Mouse (Mus musculus) kidney, adult 2 months (tissue): ENCODE data around the gene Krt78. TPM values are rescaled to one million over a fixed set of nuclear protein-coding genes. Genes with fewer than 3 reads are reported as not detected.

Source experiments
- DNase-seq: peaks from one replicate; pipeline ENCODE4 v3.0.0; 2021
- H3K27ac ChIP-seq: fragments of 200-500 bp; 2 replicates; pipeline ENCODE4 v1.5.1; 2012; ENCODE audit warnings: low read depth, low read length, control low read depth, inconsistent platforms; ENCODE audit not compliant: insufficient read depth
- H3K27me3 ChIP-seq: fragments of 200-500 bp; replicated peaks from 2 replicates; pipeline ENCODE4 v1.6.1; 2012; ENCODE audit warnings: mild to moderate bottlenecking, moderate library complexity, low read length, inconsistent platforms; ENCODE audit not compliant: control insufficient read depth, insufficient read depth
- H3K36me3 ChIP-seq: fragments of 200-500 bp; 2 replicates; pipeline ENCODE4 v1.6.1; 2012; ENCODE audit warnings: mild to moderate bottlenecking, moderate library complexity, low read length, inconsistent platforms; ENCODE audit not compliant: control insufficient read depth, insufficient read depth
- H3K4me1 ChIP-seq: fragments of 200-500 bp; 2 replicates; pipeline ENCODE4 v1.6.1; 2011; ENCODE audit warnings: low read length; ENCODE audit not compliant: control insufficient read depth, insufficient read depth
- H3K4me3 ChIP-seq: fragments of 200-500 bp; 2 replicates; pipeline ENCODE4 v1.5.1; 2011; ENCODE audit warnings: mild to moderate bottlenecking, low read depth, low read length, control low read depth; ENCODE audit not compliant: insufficient read depth
- CTCF ChIP-seq: fragments of 200-500 bp; conservative IDR thresholded peaks from 2 replicates; pipeline ENCODE4 v1.5.1; 2011; ENCODE audit warnings: low read depth, mild to moderate bottlenecking, control low read depth, low read length, moderate library complexity, mixed read lengths; ENCODE audit not compliant: insufficient read depth, insufficient read length
- POLR2A ChIP-seq: fragments of 200-500 bp; IDR thresholded peaks from one replicate; pipeline ENCODE4 v1.6.1; 2011; ENCODE audit warnings: low read depth, low read length, control low read depth
- WGBS: fragments of 180-500 bp; shearing (Covaris S2); methylation state at CpG from one replicate; pipeline ENCODE4 v1.1.7; 2018; 5-methylcytosine and 5-hydroxymethylcytosine counted together
- polyA plus RNA-seq: library from polyadenylated mRNA; depleted of rRNA; stranded (reverse); fragments of >200 nt; gene quantifications from 2 replicates; pipeline ENCODE4 v1.2.3, GENCODE M21; 2012

Krt78 gene
- polyA plus RNA-seq, 1 experiment, result 0.02 TPM

DNA sequence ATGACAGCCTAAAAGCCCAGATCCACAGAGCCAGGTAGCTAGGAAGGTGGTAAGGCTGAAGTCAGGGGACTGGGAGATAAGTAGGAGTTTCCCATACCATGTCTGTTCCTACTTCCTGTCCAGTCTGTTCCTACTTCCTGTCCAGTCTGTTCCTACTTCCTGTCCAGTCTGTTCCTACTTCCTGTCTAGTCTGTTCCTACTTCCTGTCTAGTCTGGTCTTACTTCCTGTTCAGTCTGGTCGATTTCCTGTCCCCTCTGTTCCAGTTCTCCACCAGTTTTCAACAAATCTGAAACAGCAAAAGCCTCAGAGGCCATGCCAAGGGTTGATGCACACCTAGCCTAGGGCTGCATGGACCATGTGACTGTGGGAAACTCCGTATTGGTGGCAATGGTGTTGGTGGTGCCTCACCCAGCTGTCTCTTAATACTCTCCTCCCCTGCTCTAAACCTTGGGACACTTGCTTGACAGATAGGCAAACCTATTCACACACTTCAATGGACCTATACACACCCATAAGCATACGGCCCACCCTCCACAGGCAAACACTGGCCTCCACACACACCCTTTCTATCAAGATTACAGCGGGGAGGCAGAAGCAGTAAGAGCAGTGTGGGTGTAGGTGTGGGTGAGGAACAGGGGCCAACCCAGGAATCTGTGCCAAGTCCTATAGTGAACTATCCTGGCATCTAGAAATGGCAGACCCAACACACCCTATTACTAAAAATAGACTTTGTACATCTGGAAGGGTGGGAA, 41.6 kb upstream of the Krt78 start:
- TF ChIP-seq POLR2A, result no peak
- DNase-seq, result no peak
- Histone ChIP-seq H3K27me3 (no peaks in the 10 kb centered on the region), H3K36me3 (no peaks in the 10 kb centered on the region), H3K4me1 (no peaks in the 10 kb centered on the region), H3K27ac (no peak overlapping the region), H3K4me3 (no peak overlapping the region)
- 88% methylated on average over 4 of the region's 4 CpGs for WGBS

DNA sequence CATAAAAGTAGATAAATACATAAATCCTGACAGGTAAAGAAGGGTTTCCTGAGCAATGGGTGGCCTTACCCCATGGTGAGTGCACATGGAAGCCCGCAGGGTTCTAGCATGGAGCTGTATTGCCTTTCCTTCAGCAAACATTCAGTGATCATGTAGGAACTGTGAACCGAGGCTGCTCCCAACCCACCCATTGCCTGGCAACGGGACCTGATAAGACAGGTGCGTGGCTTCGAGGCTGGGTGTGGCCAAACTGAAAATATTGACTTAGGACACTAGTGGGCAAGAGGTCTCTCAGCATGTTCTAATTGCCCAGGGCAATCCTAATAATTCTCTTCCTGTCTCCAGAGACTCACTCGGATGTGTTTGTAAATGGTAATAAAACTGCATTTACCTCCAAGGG, 40.3 kb upstream of the Krt78 start:
- no peak overlapping the region for H3K27ac ChIP-seq
- 91% methylated on average over 6 of the region's 6 CpGs for WGBS
- H3K27me3 ChIP-seq, result no peaks in the 10 kb centered on the region
- H3K4me1 ChIP-seq, result no peaks in the 10 kb centered on the region
- H3K36me3 ChIP-seq, result no peaks in the 10 kb centered on the region
- TF ChIP-seq CTCF, result no peak
- TF ChIP-seq POLR2A, result no peak
- no peak for DNase-seq
- H3K4me3 ChIP-seq, result no peak overlapping the region

DNA sequence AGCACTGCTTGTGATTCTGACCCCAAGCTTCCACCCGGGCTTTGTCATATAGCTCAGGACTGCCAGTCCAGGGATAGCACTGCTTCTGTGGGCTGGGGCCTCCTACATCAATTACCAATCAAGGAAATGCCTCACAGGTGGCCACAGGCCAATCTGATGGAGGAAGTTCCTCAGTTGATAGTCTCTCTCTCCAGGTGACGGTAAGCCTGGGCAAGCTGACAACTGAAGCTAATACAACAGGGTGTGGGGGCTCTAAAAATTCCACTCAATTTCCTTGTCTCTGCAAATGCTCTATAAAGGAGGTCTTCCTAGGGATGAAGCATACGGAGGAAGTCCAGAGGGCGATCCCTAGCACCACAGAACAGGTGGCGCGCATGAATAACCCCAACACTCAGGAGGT, 36.9 kb upstream of the Krt78 start:
- Histone ChIP-seq H3K27ac (no peak overlapping the region), H3K4me1 (no peaks in the 10 kb centered on the region), H3K4me3 (no peak overlapping the region), H3K27me3 (no peaks in the 10 kb centered on the region), H3K36me3 (no peaks in the 10 kb centered on the region)
- 77% methylated on average over 6 of the region's 6 CpGs for WGBS
- no peak for DNase-seq
- TF ChIP-seq POLR2A, result no peak
- no peak for TF ChIP-seq CTCF

DNA sequence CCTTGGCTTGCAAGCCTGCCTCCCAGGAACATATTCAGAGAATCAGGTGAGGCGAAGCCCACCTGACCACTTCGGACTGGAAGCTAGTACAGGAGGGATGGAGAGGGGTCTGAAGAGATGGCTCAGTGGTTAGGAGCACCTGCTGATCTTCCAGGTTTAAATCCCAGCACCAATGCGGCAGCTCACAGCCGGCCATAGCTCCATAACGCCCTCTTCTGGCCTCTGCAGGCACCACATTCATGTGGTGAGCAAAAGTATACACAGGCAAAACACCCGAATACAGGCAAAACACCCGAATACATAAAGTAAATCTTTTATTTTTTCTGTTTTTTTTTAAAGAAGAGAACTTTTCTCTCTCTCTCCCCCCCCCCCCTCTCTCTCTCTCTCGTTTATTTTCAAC, 34.6 kb upstream of the Krt78 start:
- H3K27me3 ChIP-seq, result no peaks in the 10 kb centered on the region
- H3K36me3 ChIP-seq, result no peaks in the 10 kb centered on the region
- no peak for DNase-seq
- 0 out of 2 replicates have a peak, but pooled peaks cover 4% of the 10 kb centered on the region for H3K4me1 ChIP-seq
- WGBS, result 68% methylated on average over 8 of the region's 8 CpGs
- no peak overlapping the region for H3K4me3 ChIP-seq
- no peak overlapping the region for H3K27ac ChIP-seq
- TF ChIP-seq POLR2A (no peak), CTCF (no peak)

DNA sequence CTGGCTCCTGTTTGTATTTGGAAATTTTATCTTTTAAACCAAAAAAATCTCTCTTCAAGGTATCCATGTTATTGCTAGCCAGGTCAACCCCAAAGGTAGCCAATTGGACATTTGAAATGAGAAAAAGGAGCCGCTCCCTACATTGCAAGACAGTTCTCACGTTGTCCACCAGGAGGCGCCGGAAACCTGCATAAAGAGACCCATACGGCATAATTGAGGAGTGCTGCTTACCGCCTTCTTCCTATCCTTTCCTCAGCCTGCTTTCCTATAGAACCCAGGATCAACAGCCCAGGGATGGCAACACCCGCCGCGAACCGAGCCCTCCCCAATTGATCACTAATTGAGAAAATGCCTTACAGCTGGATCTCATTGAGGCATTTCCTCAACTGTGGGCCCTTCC, 34.0 kb upstream of the Krt78 start:
- DNase-seq, result peak; percentile 84
- TF ChIP-seq POLR2A (no peak), CTCF (peak; percentile 93)
- H3K36me3 ChIP-seq, result no peaks in the 10 kb centered on the region
- 0 out of 2 replicates have a peak, but pooled peaks cover 4% of the 10 kb centered on the region for H3K4me1 ChIP-seq
- H3K4me3 ChIP-seq, result no peak overlapping the region
- H3K27me3 ChIP-seq, result no peaks in the 10 kb centered on the region
- under 1% methylated on average over 10 of the region's 10 CpGs for WGBS
- no peak overlapping the region for H3K27ac ChIP-seq

DNA sequence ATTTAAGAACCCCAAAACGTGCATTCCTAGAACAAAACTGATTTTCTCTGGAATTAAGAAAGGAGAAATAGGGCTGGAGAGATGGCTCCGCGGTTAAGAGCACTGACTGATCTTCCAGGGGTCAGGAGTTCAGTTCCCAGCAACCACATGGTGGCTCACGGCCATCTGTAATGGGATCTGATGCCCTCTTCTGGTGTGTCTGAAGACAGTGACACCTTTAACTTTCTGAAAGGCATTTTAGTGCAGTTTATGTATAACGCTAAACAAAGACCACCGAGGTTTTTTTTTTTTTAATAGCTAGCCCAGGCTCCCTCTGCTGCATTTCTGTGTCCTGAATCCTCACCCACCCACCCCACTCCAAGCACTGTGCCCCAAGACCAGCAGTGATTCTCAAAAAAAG, 30.7 kb upstream of the Krt78 start:
- Histone ChIP-seq H3K36me3 (no peaks in the 10 kb centered on the region), H3K27me3 (no peaks in the 10 kb centered on the region), H3K4me1 (peaks cover 8% of the 10 kb centered on the region; the same call in 1 of the 2 replicates), H3K27ac (no peak overlapping the region), H3K4me3 (no peak overlapping the region)
- WGBS, result 7% methylated on average over 6 of the region's 6 CpGs
- no peak for TF ChIP-seq POLR2A
- TF ChIP-seq CTCF, result 0 out of 2 replicates have a peak, but pooled peaks have one; percentile 13
- DNase-seq, result no peak

DNA sequence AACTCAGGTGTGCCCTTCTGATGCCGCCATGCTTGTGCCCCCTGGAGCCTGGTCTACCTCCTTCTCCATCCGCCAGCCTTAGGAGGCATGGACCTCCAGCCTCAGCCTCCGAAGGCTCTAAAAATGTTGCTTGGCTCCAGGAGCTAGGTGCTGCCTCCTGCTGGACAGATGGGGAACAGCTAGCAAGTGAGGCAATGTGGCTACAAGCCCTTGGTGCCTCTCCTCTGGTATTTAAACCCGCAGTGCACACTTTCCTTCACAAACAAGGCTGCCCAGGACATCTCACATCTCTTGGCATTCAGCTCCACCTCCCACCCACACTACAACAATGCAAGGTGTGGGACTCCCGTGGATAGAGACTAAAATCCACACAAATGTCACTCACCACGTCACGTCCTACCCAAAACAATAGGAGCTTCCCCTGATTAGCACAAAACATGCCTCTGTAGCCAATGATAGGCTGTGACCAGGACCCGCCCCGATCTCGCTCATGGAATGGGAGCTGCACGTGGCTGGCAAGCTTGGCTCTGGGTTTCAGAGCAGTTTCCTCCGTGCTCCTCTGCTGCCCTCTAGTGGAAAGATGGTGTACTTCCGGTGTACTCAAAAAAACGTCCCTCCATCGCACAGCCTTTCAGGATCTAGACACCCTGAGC, 30.0 kb upstream of the Krt78 start:
- Histone ChIP-seq H3K27ac (peak overlapping the region; percentile 79; the same call in 1 of the 2 replicates), H3K36me3 (no peaks in the 10 kb centered on the region), H3K4me1 (peaks cover 8% of the 10 kb centered on the region; the same call in 1 of the 2 replicates), H3K4me3 (peak overlapping the region; percentile 24; the same call in 1 of the 2 replicates), H3K27me3 (no peaks in the 10 kb centered on the region)
- 4% methylated on average over 15 of the region's 15 CpGs for WGBS
- peak; percentile 99 for TF ChIP-seq CTCF
- TF ChIP-seq POLR2A, result no peak
- DNase-seq, result peak; percentile 96
